Mouse (Mus musculus) cerebellum, postnatal 10 days (tissue): ENCODE data around the gene Fam168a.
"Not testable (repeated sequence)": the region's sequence is repeated elsewhere in the genome, so short reads cannot be mapped to it uniquely, and the experiment has no call there.

Experiments used
- DNase-seq, 2 experiments: peaks; one replicate each; pipeline ENCODE4 v3.0.0; 2021; ENCODE audit warnings: mixed read lengths in 2 of 2

Gene Fam168a

GRCm38 (mm10) chr7:100706883-100707480 is 547 bp downstream of the Fam168a start:
- DNase-seq: no peak

- no peak for DNase-seq
These were observed 12.3 kb downstream of the Fam168a start for GRCm38 (mm10) chr7:100718741-100719140.

GRCm38 (mm10) chr7:100722268-100722667 is 15.8 kb downstream of the Fam168a start:
- DNase-seq: peak; percentile 62 to 77

- no peak for DNase-seq
These were observed 17.2 kb downstream of the Fam168a start for GRCm38 (mm10) chr7:100723453-100724294.

GRCm38 (mm10) chr7:100727538-100728085 is 21.2 kb downstream of the Fam168a start:
- DNase-seq: no peak

- DNase-seq: no peak
These were observed 23.3 kb downstream of the Fam168a start for GRCm38 (mm10) chr7:100729778-100730177.

- peak in 1 of 2 experiments; percentile 17 for DNase-seq
These were observed 26.1 kb downstream of the Fam168a start for GRCm38 (mm10) chr7:100732341-100733050.

- DNase-seq: peak; percentile 60
These were observed 26.8 kb downstream of the Fam168a start for GRCm38 (mm10) chr7:100733051-100733813.

GRCm38 (mm10) chr7:100734201-100734600 is 27.8 kb downstream of the Fam168a start:
- DNase-seq: no peak

GRCm38 (mm10) chr7:100734905-100735304 is 28.5 kb downstream of the Fam168a start:
- not testable (repeated sequence) for DNase-seq

- no peak for DNase-seq
These were observed 29.7 kb downstream of the Fam168a start for GRCm38 (mm10) chr7:100736131-100736530.

- no peak for DNase-seq
These were observed 37.9 kb downstream of the Fam168a start for GRCm38 (mm10) chr7:100744372-100744771.

- no peak for DNase-seq
These were observed 43.7 kb downstream of the Fam168a start for GRCm38 (mm10) chr7:100750101-100750500.

- peak; percentile 87 to 88 for DNase-seq
These were observed 52.3 kb downstream of the Fam168a start for GRCm38 (mm10) chr7:100758718-100759117.

GRCm38 (mm10) chr7:100762726-100763125 is 56.3 kb downstream of the Fam168a start:
- peak; percentile 66 to 81 for DNase-seq

GRCm38 (mm10) chr7:100767568-100767967 is 61.1 kb downstream of the Fam168a start:
- no peak for DNase-seq

GRCm38 (mm10) chr7:100768009-100768408 is 61.6 kb downstream of the Fam168a start:
- DNase-seq: no peak

- DNase-seq: no peak
These were observed 63.2 kb downstream of the Fam168a start for GRCm38 (mm10) chr7:100769534-100770083.

- DNase-seq: no peak
These were observed 64.4 kb downstream of the Fam168a start for GRCm38 (mm10) chr7:100770669-100771341.

GRCm38 (mm10) chr7:100774189-100774588 is 67.8 kb downstream of the Fam168a start:
- no peak for DNase-seq

- no peak for DNase-seq
These were observed 69.4 kb downstream of the Fam168a start for GRCm38 (mm10) chr7:100775810-100776209.
